ENCODE assay signal across 8 mouse cellular contexts in genomic region chr4:133093056-133093455, GRCm38 (mm10). TPM values are rescaled to one million over a fixed set of nuclear protein-coding genes. Genes with fewer than 3 reads are reported as not detected.
DNase-seq lines count a peak whose midpoint lies in the region; ATAC-seq and TF ChIP-seq lines count a peak whose summit lies in the region.

No protein-coding gene starts in this region.

- no peak for DNase-seq in heart, adult 18-20 months
- DNase-seq in thymus, postnatal 25 days, result peak; percentile 20
- no peak for DNase-seq in thymus, adult 18-20 months
- DNase-seq in stomach, postnatal 0 days (ENCODE audit: low spot score), result no peak
- DNase-seq in cerebellum, adult 11 months, result no peak
- DNase-seq in embryo, embryonic 9.5 days (ENCODE audit: extremely low spot score), result no peak

- peaks cover 77% of the 10 kb centered on the region for H3K4me1 ChIP-seq in heart, embryonic 13.5 days
- H3K4me1 ChIP-seq in limb, embryonic 15.5 days, result peaks cover 67% of the 10 kb centered on the region
- peaks cover 23% of the 10 kb centered on the region for H3K4me1 ChIP-seq in stomach, postnatal 0 days (replicated peaks; ENCODE audit: control insufficient read depth, insufficient read depth)

- H3K36me3 ChIP-seq in heart, embryonic 13.5 days, result no peaks in the 10 kb centered on the region
- H3K36me3 ChIP-seq in limb, embryonic 15.5 days, result no peaks in the 10 kb centered on the region
- H3K36me3 ChIP-seq in stomach, postnatal 0 days (ENCODE audit: control insufficient read depth, insufficient read depth, low read length), result no peaks in the 10 kb centered on the region

- no peaks in the 10 kb centered on the region for H3K9me3 ChIP-seq in heart, embryonic 13.5 days
- no peaks in the 10 kb centered on the region for H3K9me3 ChIP-seq in limb, embryonic 15.5 days
- no peaks in the 10 kb centered on the region for H3K9me3 ChIP-seq in stomach, postnatal 0 days (ENCODE audit: control insufficient read depth, low read length)

- no peak overlapping the region for H3K4me3 ChIP-seq in heart, embryonic 13.5 days
- no peak overlapping the region for H3K4me3 ChIP-seq in limb, embryonic 15.5 days
- no peak overlapping the region for H3K4me3 ChIP-seq in stomach, postnatal 0 days (ENCODE audit: low read depth, low read length)

- H3K9ac ChIP-seq in heart, embryonic 13.5 days, result peak overlapping the region; percentile 80
- no peak overlapping the region for H3K9ac ChIP-seq in limb, embryonic 15.5 days
- H3K9ac ChIP-seq in stomach, postnatal 0 days (ENCODE audit: low read length), result peak overlapping the region; percentile 23; the same call in 1 of the 2 replicates

- H3K27me3 ChIP-seq in heart, embryonic 13.5 days (replicated peaks), result no peaks in the 10 kb centered on the region
- no peaks in the 10 kb centered on the region for H3K27me3 ChIP-seq in limb, embryonic 15.5 days
- H3K27me3 ChIP-seq in stomach, postnatal 0 days (ENCODE audit: control insufficient read depth, insufficient read depth, low read length), result no peaks in the 10 kb centered on the region

- no peak for TF ChIP-seq CTCF in stomach, postnatal 0 days (IDR thresholded peaks at IDR 0.05; ENCODE audit: low read depth)

- H3K4me2 ChIP-seq in heart, embryonic 13.5 days, result peak overlapping the region; percentile 63; the same call in 1 of the 2 replicates
- H3K4me2 ChIP-seq in limb, embryonic 15.5 days, result no peak overlapping the region
- H3K4me2 ChIP-seq in stomach, postnatal 0 days (replicated peaks; ENCODE audit: low read depth), result no peak overlapping the region

- WGBS in heart, embryonic 13.5 days, result 47% methylated on average over 6 of the region's 6 CpGs
- 65% methylated on average over 6 of the region's 6 CpGs for WGBS in limb, embryonic 15.5 days
- 74% methylated on average over 6 of the region's 6 CpGs for WGBS in stomach, postnatal 0 days

- ATAC-seq in heart, embryonic 13.5 days (ENCODE audit: extremely low read depth, insufficient number of reproducible peaks, low FRiP score, low TSS enrichment), result no peak
- no peak for ATAC-seq in limb, embryonic 15.5 days (ENCODE audit: insufficient number of reproducible peaks, low FRiP score, low TSS enrichment, low read depth)
- ATAC-seq in stomach, postnatal 0 days (ENCODE audit: low FRiP score, low TSS enrichment), result no peak

- no peak for TF ChIP-seq EP300 in stomach, postnatal 0 days (optimal IDR thresholded peaks at IDR 0.05)

- H3K27ac ChIP-seq in heart, embryonic 13.5 days (replicated peaks), result peak overlapping the region; percentile 99
- peak overlapping the region; percentile 94 for H3K27ac ChIP-seq in limb, embryonic 15.5 days
- peak overlapping the region; percentile 92 for H3K27ac ChIP-seq in stomach, postnatal 0 days (replicated peaks)

RNA-seq across cellular contexts. Expression of gene Wasf2, which starts 37.2 kb away (rescaled TPM):
- polyA plus RNA-seq in heart, embryonic 13.5 days (2015; fragmentation: Nextera tagmentation; extraction: Ambion mirVana), result 64.6 and 72.7 TPM in 2 replicates
- total RNA-seq in heart, adult 18-20 months (2021), result 10 to 100 TPM; 77.8 to 88.8 TPM
- 117 and 129 TPM in 2 replicates for polyA plus RNA-seq in limb, embryonic 15.5 days (2015; fragmentation: Nextera tagmentation; extraction: Ambion mirVana)
- 71.4 and 84.2 TPM in 2 replicates for polyA plus RNA-seq in stomach, postnatal 0 days (2015; fragmentation: Nextera tagmentation; extraction: Ambion mirVana)
